Mouse (Mus musculus): ENCODE measurements at regions not wholly inside any gene's neighbourhood (a gene's known extent, or its start where the extent isn't known, plus 50 kb on each side); places are given as distances from the start of the nearest gene placed in this dataset.

DNA sequence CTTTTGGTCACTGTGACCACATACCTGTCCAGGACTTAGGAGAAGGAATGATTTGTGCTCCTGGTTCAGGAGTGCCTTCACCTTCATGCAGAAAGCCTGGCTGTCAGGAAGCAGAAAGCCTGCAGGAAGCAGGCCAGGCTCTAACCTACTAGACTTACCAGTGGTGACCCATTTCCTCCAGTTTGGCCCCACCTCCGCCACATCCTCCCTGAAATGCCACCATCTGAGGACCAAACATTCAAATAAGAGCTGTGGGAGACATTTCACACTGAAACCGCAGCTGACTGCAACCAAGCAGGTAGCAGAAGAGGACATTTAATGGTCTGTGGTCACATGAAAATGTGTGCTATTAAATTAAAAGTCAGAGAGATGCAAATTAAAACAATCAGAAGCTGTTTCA lies 50.3 kb upstream of the Armc2 start:
- no peak for DNase-seq (ENCODE audit: low spot score)
